Mouse (Mus musculus): ENCODE results near the gene Cylc1.

Cylc1 gene

DNA sequence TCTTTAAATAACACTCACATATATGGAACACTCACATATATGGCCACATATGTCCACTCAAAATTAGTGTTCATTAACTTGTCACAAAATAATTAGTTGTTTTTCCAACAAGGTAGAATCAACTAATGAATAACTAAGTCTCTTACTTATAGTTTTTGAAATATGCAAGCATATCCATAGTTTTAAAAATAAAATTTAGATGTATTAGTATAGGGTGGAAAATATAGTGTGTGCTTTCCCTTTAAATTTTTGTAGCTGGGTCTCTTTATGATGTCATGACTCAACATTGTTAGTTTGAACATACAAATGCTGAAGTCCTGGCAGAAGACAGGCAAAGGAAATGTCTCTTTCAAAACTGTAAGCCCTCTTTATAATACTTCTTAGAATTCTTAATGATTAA, at the start of gene Cylc1:
Gene Cylc1 (plus strand): TSS at position 301 of the 400 bp plus-strand sequence.
- no peak for DNase-seq

DNA sequence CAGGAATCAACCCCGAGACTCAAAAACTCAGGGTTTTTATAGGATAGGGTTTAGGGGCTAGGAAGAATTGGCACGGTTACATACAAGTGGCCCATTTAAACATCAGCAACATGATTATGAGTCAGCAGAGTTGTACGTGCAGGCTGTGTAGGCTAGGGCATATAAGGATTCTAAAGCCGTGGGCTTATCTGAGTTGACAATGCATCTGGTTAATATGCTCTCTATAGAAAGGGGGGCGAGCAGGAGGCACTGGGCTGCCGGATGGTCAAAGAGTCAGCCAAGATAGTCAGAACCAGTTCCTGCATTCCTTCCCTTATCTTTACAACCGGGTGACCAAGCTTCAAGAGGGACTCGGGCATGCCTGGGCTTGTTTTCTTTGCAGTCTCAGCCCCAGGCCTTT, 31.5 kb upstream of the Cylc1 start:
- no peak for DNase-seq

DNA sequence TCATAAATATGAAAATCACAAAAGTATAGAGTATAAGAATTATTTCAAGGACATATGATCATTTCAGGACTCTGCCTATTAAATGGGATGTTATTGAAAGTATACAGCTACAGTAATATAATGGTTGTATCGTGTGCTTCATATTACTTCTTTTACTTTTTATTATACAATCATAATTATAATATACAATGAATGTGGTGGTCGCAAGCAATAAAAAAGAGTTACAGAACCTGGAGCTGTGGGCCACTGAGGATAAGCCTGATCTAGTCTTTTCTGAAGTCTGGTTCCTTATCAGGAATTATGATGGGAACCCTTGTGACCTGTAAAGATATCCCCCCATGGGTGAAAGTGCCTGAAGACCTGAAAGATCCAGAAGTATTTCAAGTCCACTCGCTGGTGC, 57.8 kb downstream of the Cylc1 start, which contains the start of gene Gm10112:
Gene Gm10112 (plus strand): TSS at position 301 of the 400 bp plus-strand sequence.
- DNase-seq, result no peak

Measured in B cell, adult 2 months (primary cell).